17 mouse cellular contexts compared by ENCODE assay signal in genomic region chr12:16434739-16435138, GRCm38 (mm10).
DNase-seq lines count a peak whose midpoint lies in the region; ATAC-seq lines count a peak whose summit lies in the region.
"Had no signal": no experiment of that assay in that cellular context is flagged by ENCODE, and none has a peak within 500 bp of the region (broad histone marks: within the 10 kb centered on the region; RNA-seq: fewer than 3 reads in every experiment).

No protein-coding gene starts in this region.

- H3K4me1 ChIP-seq in hindbrain, embryonic 15.5 days (replicated peaks): no peaks in the 10 kb centered on the region; the same call in 1 of the 2 replicates
- no peaks in the 10 kb centered on the region for H3K4me1 ChIP-seq in hindbrain, embryonic 12.5 days
- H3K4me1 ChIP-seq: embryonic facial prominence, embryonic 12.5 days; liver, embryonic 13.5 days had no signal

- WGBS in hindbrain, embryonic 15.5 days: 37% methylated on average over 1 of the region's 1 CpGs
- WGBS in hindbrain, embryonic 12.5 days: 73% methylated on average over 1 of the region's 1 CpGs

- no peaks in the 10 kb centered on the region for H3K36me3 ChIP-seq in hindbrain, embryonic 15.5 days
- H3K36me3 ChIP-seq in hindbrain, embryonic 12.5 days: no peaks in the 10 kb centered on the region
- H3K36me3 ChIP-seq: embryonic facial prominence, embryonic 12.5 days; liver, embryonic 13.5 days had no signal

- H3K27me3 ChIP-seq in hindbrain, embryonic 15.5 days: no peaks in the 10 kb centered on the region
- H3K27me3 ChIP-seq in hindbrain, embryonic 12.5 days: no peaks in the 10 kb centered on the region
- H3K27me3 ChIP-seq: embryonic facial prominence, embryonic 12.5 days; liver, embryonic 13.5 days; Patski had no signal

- H3K9ac ChIP-seq in hindbrain, embryonic 15.5 days: no peak overlapping the region
- H3K9ac ChIP-seq in hindbrain, embryonic 12.5 days: no peak overlapping the region
- H3K9ac ChIP-seq: embryonic facial prominence, embryonic 12.5 days; liver, embryonic 13.5 days had no signal

- intact Hi-C loops in heart, postnatal 25 days (cut with DNase I): no loop called here

- no peaks in the 10 kb centered on the region for H3K9me3 ChIP-seq in hindbrain, embryonic 15.5 days
- no peaks in the 10 kb centered on the region for H3K9me3 ChIP-seq in hindbrain, embryonic 12.5 days (replicated peaks)
- H3K9me3 ChIP-seq: embryonic facial prominence, embryonic 12.5 days; liver, embryonic 13.5 days had no signal

- no peak overlapping the region for H3K4me2 ChIP-seq in hindbrain, embryonic 15.5 days
- H3K4me2 ChIP-seq in hindbrain, embryonic 12.5 days (replicated peaks): no peak overlapping the region
- H3K4me2 ChIP-seq: embryonic facial prominence, embryonic 12.5 days; liver, embryonic 13.5 days had no signal

- peak; percentile 66 for ATAC-seq in hindbrain, embryonic 15.5 days (ENCODE audit: low FRiP score, low read depth)
- ATAC-seq in hindbrain, embryonic 12.5 days (ENCODE audit: low FRiP score): no peak
- peak; percentile 62; the same call in 1 of the 2 replicates for ATAC-seq in cerebellum, adult (ENCODE audit: insufficient number of reproducible peaks, low FRiP score, low TSS enrichment)
- ATAC-seq: midbrain, embryonic 16.5 days; Patski had no signal

- H3K4me3 ChIP-seq in hindbrain, embryonic 15.5 days: no peak overlapping the region
- no peak overlapping the region for H3K4me3 ChIP-seq in hindbrain, embryonic 12.5 days
- H3K4me3 ChIP-seq: embryonic facial prominence, embryonic 12.5 days; layer of hippocampus, adult 2 months; liver, embryonic 13.5 days had no signal

- H3K27ac ChIP-seq in hindbrain, embryonic 15.5 days (replicated peaks): no peak overlapping the region; the same call in 1 of the 2 replicates
- no peak overlapping the region for H3K27ac ChIP-seq in hindbrain, embryonic 12.5 days
- H3K27ac ChIP-seq: embryonic facial prominence, embryonic 12.5 days; layer of hippocampus, adult 2 months; liver, embryonic 13.5 days had no signal

- peak; percentile 47 for DNase-seq in MN1 (ENCODE audit: low spot score)
- DNase-seq in cerebellum, postnatal 36 days: peak; percentile 63 to 66
- no peak for DNase-seq in heart, postnatal 25 days (ENCODE audit: low spot score)
- DNase-seq in thymus, postnatal 14 days: no peak
- DNase-seq: adrenal gland, adult 2 months; gastrocnemius, postnatal 25 days; kidney, adult 18-20 months; liver, embryonic 13.5 days; right cerebral cortex, postnatal 25 days; thymus, postnatal 25 days had no signal

Comparison
In these comparisons a context has a peak if more than half of its experiments do, and no peak if none do; other contexts are left out.
1. DNase-seq: peak in MN1 (single experiment) and cerebellum, postnatal 36 days (2 of 2); none in heart, postnatal 25 days (single experiment) and thymus, postnatal 14 days (single experiment).